Mouse (Mus musculus): ENCODE measurements around the gene Btg1. TPM values are rescaled to one million over a fixed set of nuclear protein-coding genes. Genes with fewer than 3 reads are reported as not detected.

Btg1 gene
- polyA plus RNA-seq, 1 experiment: 42.6 TPM

- Histone ChIP-seq H3K4me1 (ENCODE audit: control insufficient read depth, insufficient read depth, low read length) (peaks cover 2% of the 10 kb centered on the region), H3K27me3 (ENCODE audit: control insufficient read depth, insufficient read depth, low read length, poor library complexity, severe bottlenecking) (no peaks in the 10 kb centered on the region), H3K4me3 (ENCODE audit: low read depth, low read length) (no peak overlapping the region), H3K27ac (ENCODE audit: insufficient read depth, low read length) (no peak overlapping the region), H3K9ac (ENCODE audit: low read depth, poor library complexity, severe bottlenecking) (no peak overlapping the region), H3K36me3 (ENCODE audit: control insufficient read depth, insufficient read depth, low read length, poor library complexity, severe bottlenecking) (no peaks in the 10 kb centered on the region), H3K9me3 (replicated peaks; ENCODE audit: control insufficient read depth, insufficient read depth, low read length, poor library complexity, severe bottlenecking) (no peaks in the 10 kb centered on the region)
- TF ChIP-seq EP300 (IDR thresholded peaks at IDR 0.05; ENCODE audit: insufficient read depth, low read depth, low read length): no peak
- TF ChIP-seq POLR2A (IDR thresholded peaks at IDR 0.05; ENCODE audit: insufficient read depth, low read length): no peak
- TF ChIP-seq CTCF (IDR thresholded peaks at IDR 0.05; ENCODE audit: low read depth, low read length): no peak
Measured at GRCm38 (mm10) chr10:96579436-96579835, 37.4 kb upstream of the Btg1 start.

GRCm38 (mm10) chr10:96580246-96580645 lies 36.6 kb upstream of the Btg1 start:
- Histone ChIP-seq H3K27me3 (ENCODE audit: control insufficient read depth, insufficient read depth, low read length, poor library complexity, severe bottlenecking) (no peaks in the 10 kb centered on the region), H3K36me3 (ENCODE audit: control insufficient read depth, insufficient read depth, low read length, poor library complexity, severe bottlenecking) (no peaks in the 10 kb centered on the region), H3K9me3 (replicated peaks; ENCODE audit: control insufficient read depth, insufficient read depth, low read length, poor library complexity, severe bottlenecking) (no peaks in the 10 kb centered on the region), H3K27ac (ENCODE audit: insufficient read depth, low read length) (no peak overlapping the region), H3K4me3 (ENCODE audit: low read depth, low read length) (no peak overlapping the region), H3K9ac (ENCODE audit: low read depth, poor library complexity, severe bottlenecking) (no peak overlapping the region), H3K4me1 (ENCODE audit: control insufficient read depth, insufficient read depth, low read length) (peaks cover 1% of the 10 kb centered on the region)
- no peak for TF ChIP-seq EP300 (IDR thresholded peaks at IDR 0.05; ENCODE audit: insufficient read depth, low read depth, low read length)
- TF ChIP-seq CTCF (IDR thresholded peaks at IDR 0.05; ENCODE audit: low read depth, low read length): no peak

DNA sequence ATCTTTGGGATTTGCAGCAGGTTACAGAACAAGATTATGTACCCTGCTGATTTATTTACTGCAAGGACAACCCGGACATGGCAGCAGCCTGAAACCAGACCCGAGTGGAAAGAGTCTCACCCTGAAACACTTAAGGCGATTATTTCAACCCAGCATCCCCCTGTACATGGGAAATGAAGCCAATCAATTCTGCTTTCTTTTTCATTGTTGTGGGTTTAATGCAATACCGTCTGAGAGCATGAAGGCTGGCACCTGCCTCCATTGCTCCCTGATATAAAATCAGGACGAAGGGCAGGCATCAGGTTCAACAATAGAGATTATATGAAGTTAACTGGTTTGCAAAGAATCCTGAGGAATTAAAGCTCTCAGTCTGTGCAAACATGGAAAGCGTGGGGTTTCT lies 35.6 kb upstream of the Btg1 start:
- TF ChIP-seq POLR2A (IDR thresholded peaks at IDR 0.05; ENCODE audit: insufficient read depth, low read length) (no peak), EP300 (IDR thresholded peaks at IDR 0.05; ENCODE audit: insufficient read depth, low read depth, low read length) (no peak), CTCF (IDR thresholded peaks at IDR 0.05; ENCODE audit: low read depth, low read length) (no peak)
- Histone ChIP-seq H3K4me3 (ENCODE audit: low read depth, low read length) (no peak overlapping the region), H3K27ac (ENCODE audit: insufficient read depth, low read length) (no peak overlapping the region)

GRCm38 (mm10) chr10:96586191-96586880 lies 30.5 kb upstream of the Btg1 start:
- no peak overlapping the region for H3K27ac ChIP-seq (ENCODE audit: insufficient read depth, low read length)
- H3K9ac ChIP-seq (ENCODE audit: low read depth, poor library complexity, severe bottlenecking): no peak overlapping the region
- no peak for TF ChIP-seq POLR2A (IDR thresholded peaks at IDR 0.05; ENCODE audit: insufficient read depth, low read length)
- TF ChIP-seq CTCF (IDR thresholded peaks at IDR 0.05; ENCODE audit: low read depth, low read length): no peak
- no peak for TF ChIP-seq EP300 (IDR thresholded peaks at IDR 0.05; ENCODE audit: insufficient read depth, low read depth, low read length)
- H3K36me3 ChIP-seq (ENCODE audit: control insufficient read depth, insufficient read depth, low read length, poor library complexity, severe bottlenecking): no peaks in the 10 kb centered on the region
- no peaks in the 10 kb centered on the region for H3K27me3 ChIP-seq (ENCODE audit: control insufficient read depth, insufficient read depth, low read length, poor library complexity, severe bottlenecking)
- H3K9me3 ChIP-seq (replicated peaks; ENCODE audit: control insufficient read depth, insufficient read depth, low read length, poor library complexity, severe bottlenecking): no peaks in the 10 kb centered on the region
- no peak overlapping the region for H3K4me3 ChIP-seq (ENCODE audit: low read depth, low read length)
- H3K4me1 ChIP-seq (ENCODE audit: control insufficient read depth, insufficient read depth, low read length): no peaks in the 10 kb centered on the region

More for the DNA sequence above, 35.6 kb upstream of the Btg1 start:
- H3K9ac ChIP-seq (ENCODE audit: low read depth, poor library complexity, severe bottlenecking): no peak overlapping the region
- no peaks in the 10 kb centered on the region for H3K9me3 ChIP-seq (replicated peaks; ENCODE audit: control insufficient read depth, insufficient read depth, low read length, poor library complexity, severe bottlenecking)
- no peaks in the 10 kb centered on the region for H3K27me3 ChIP-seq (ENCODE audit: control insufficient read depth, insufficient read depth, low read length, poor library complexity, severe bottlenecking)
- H3K4me1 ChIP-seq (ENCODE audit: control insufficient read depth, insufficient read depth, low read length): no peaks in the 10 kb centered on the region
- H3K36me3 ChIP-seq (ENCODE audit: control insufficient read depth, insufficient read depth, low read length, poor library complexity, severe bottlenecking): no peaks in the 10 kb centered on the region

- H3K9me3 ChIP-seq (replicated peaks; ENCODE audit: control insufficient read depth, insufficient read depth, low read length, poor library complexity, severe bottlenecking): no peaks in the 10 kb centered on the region
- TF ChIP-seq POLR2A (IDR thresholded peaks at IDR 0.05; ENCODE audit: insufficient read depth, low read length) (no peak), EP300 (IDR thresholded peaks at IDR 0.05; ENCODE audit: insufficient read depth, low read depth, low read length) (no peak), CTCF (IDR thresholded peaks at IDR 0.05; ENCODE audit: low read depth, low read length) (no peak)
- no peak overlapping the region for H3K9ac ChIP-seq (ENCODE audit: low read depth, poor library complexity, severe bottlenecking)
- no peak overlapping the region for H3K4me3 ChIP-seq (ENCODE audit: low read depth, low read length)
- no peaks in the 10 kb centered on the region for H3K27me3 ChIP-seq (ENCODE audit: control insufficient read depth, insufficient read depth, low read length, poor library complexity, severe bottlenecking)
- H3K36me3 ChIP-seq (ENCODE audit: control insufficient read depth, insufficient read depth, low read length, poor library complexity, severe bottlenecking): no peaks in the 10 kb centered on the region
- no peak overlapping the region for H3K27ac ChIP-seq (ENCODE audit: insufficient read depth, low read length)
- H3K4me1 ChIP-seq (ENCODE audit: control insufficient read depth, insufficient read depth, low read length): no peaks in the 10 kb centered on the region
Measured at GRCm38 (mm10) chr10:96586881-96587217, 30.0 kb upstream of the Btg1 start.

DNA sequence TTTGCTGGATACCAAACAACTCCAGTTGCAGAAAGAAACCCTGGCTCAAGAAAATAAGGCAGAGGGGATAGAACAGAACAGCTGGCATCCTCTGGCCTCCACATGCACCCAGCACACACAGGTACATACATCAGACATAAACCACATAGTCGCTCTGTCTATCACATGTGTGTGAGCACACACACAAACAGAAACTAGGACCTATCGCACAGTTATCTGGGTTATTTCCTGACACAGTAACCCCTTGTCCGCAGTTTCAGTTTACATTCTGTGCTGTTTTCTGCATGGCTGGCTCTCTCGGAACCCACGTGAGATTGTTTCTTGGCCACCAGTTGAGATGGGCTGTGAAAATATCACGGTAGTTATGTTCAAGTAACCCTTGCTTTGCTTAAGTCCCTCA lies 28.6 kb upstream of the Btg1 start:
- H3K4me1 ChIP-seq (ENCODE audit: control insufficient read depth, insufficient read depth, low read length): no peaks in the 10 kb centered on the region
- no peaks in the 10 kb centered on the region for H3K36me3 ChIP-seq (ENCODE audit: control insufficient read depth, insufficient read depth, low read length, poor library complexity, severe bottlenecking)
- no peaks in the 10 kb centered on the region for H3K9me3 ChIP-seq (replicated peaks; ENCODE audit: control insufficient read depth, insufficient read depth, low read length, poor library complexity, severe bottlenecking)
- no peak for TF ChIP-seq EP300 (IDR thresholded peaks at IDR 0.05; ENCODE audit: insufficient read depth, low read depth, low read length)
- no peak for TF ChIP-seq CTCF (IDR thresholded peaks at IDR 0.05; ENCODE audit: low read depth, low read length)
- TF ChIP-seq POLR2A (IDR thresholded peaks at IDR 0.05; ENCODE audit: insufficient read depth, low read length): no peak
- no peaks in the 10 kb centered on the region for H3K27me3 ChIP-seq (ENCODE audit: control insufficient read depth, insufficient read depth, low read length, poor library complexity, severe bottlenecking)
- H3K9ac ChIP-seq (ENCODE audit: low read depth, poor library complexity, severe bottlenecking): no peak overlapping the region
- H3K27ac ChIP-seq (ENCODE audit: insufficient read depth, low read length): no peak overlapping the region
- H3K4me3 ChIP-seq (ENCODE audit: low read depth, low read length): no peak overlapping the region

All from ES-Bruce4 (cell line).